Mouse (Mus musculus) testis, adult 2 months (tissue): ENCODE data around the gene Ush1g.

Source experiments
- CTCF ChIP-seq: fragments of 200-500 bp; IDR thresholded peaks from 2 replicates; pipeline ENCODE4 v1.5.1; 2012; ENCODE audit warnings: low read depth, mild to moderate bottlenecking, inconsistent platforms, low read length, moderate library complexity; ENCODE audit not compliant: control insufficient read depth, insufficient read depth, insufficient replicate concordance
- POLR2A ChIP-seq: fragments of 200-500 bp; IDR thresholded peaks from 2 replicates; pipeline ENCODE4 v1.6.1; 2012; ENCODE audit warnings: low read depth, mild to moderate bottlenecking, inconsistent platforms, low read length, moderate library complexity; ENCODE audit not compliant: control insufficient read depth

DNA sequence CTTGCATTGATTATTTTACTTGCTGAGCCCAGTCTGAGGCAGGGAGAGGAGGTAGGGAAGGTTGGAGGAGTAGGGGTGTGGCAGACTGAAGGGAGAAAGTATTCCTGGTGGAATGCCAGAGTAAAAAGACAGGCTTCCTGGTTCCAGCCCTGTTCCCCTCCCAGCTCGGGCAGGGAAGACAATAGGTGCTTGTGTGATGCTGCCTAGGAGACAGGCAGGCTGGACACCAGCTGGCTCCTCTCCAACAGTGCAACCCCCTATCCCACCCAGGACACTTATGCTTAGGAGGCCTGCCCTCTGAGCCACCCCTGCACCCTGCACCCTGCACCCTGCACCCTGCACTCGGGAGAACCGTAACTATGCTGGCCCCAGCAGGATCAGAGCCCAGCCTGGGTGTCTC lies 37.5 kb upstream of the Ush1g start:
- TF ChIP-seq CTCF: no peak
- TF ChIP-seq POLR2A: no peak
